Mouse (Mus musculus): ENCODE results near the gene Nop2.

The Nop2 gene

GRCm38 (mm10) chr6:125109371-125109770 is 22.3 kb upstream of the Nop2 start:
- DNase-seq (ENCODE audit: low spot score): no peak

GRCm38 (mm10) chr6:125110927-125111326 is 20.8 kb upstream of the Nop2 start:
- no peak for DNase-seq (ENCODE audit: low spot score)

- no peak for DNase-seq (ENCODE audit: low spot score)
Measured at GRCm38 (mm10) chr6:125112553-125112952, 19.2 kb upstream of the Nop2 start.

- DNase-seq (ENCODE audit: low spot score): no peak
Measured at GRCm38 (mm10) chr6:125119387-125119786, 12.3 kb upstream of the Nop2 start.

DNA sequence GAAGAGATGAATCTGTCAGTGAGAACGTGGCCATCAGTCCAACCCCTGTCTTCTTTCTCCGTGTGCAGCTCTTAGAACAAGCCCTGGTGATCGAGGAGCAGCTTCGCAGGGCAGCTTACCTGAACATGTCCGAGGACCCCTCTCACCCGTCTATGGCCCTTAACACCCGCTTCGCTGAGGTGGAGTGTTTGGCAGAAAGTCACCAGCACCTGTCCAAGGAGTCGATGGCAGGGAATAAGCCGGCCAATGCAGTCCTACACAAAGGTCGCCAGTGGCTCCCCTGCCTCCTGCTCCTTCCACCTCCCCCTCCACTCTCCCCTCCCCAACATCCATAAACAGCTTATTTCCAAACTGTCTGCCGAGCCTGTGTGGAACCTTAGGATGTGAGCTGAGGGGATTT is 3.0 kb upstream of the Nop2 start:
- DNase-seq (ENCODE audit: low spot score): no peak

GRCm38 (mm10) chr6:125129710-125130402 is 1.9 kb upstream of the Nop2 start:
- no peak for DNase-seq (ENCODE audit: low spot score)

- DNase-seq (ENCODE audit: low spot score): no peak
Measured at GRCm38 (mm10) chr6:125132470-125132869, 761 bp downstream of the Nop2 start.

DNA sequence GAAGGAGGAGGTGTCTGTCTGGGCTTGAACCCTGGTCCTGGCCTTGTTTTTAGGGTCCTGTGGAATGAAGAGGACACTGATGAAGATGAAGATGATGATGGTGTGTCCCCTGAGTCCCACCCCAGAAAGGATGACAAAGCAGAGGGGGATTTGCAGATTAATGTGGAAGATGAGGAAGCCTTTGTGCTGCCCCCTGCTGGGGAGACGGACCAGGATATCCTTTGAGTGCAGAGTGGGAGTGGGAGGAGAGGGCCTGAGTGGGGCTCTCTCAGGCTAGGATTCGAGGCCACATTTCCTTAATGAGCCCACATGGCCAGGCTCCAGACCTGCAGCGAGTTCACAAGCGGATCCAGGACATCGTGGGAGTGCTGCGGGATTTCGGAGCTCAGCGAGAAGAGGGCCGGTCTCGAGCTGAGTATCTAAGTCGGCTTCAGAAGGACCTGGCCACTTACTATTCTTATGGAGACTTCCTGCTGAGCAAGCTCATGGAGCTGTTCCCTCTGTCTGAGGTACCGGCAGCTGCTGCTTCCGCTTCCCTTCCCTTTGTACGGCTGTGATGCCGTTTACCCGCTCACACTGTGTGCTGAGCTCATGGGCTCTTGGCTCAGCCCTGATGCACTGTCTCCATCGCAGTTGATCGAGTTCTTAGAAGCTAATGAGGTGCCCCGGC is 5.4 kb downstream of the Nop2 start:
- DNase-seq (ENCODE audit: low spot score): peak; percentile 30

- no peak for DNase-seq (ENCODE audit: low spot score)
Measured at GRCm38 (mm10) chr6:125139747-125140146, 8.0 kb downstream of the Nop2 start.

DNA sequence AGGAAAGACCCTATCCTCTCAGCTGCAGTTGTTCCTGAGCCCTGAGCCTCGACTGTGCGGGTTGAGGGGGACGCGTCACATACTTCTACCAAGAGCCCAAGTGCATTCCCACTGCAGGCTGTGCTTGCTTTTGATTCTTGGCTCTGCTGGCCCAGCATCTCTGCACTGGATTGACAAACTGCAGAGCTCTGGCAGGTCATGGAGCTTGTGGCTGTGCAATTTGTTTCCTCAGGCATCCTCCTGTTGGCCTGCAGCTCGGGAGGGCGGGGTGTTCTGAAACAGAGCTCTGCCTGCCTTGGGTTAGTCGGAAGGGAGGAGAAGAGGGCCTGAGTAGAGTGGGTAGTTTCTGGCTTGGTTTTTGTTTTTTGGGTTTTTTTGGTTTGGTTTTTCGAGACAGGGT is 10.7 kb downstream of the Nop2 start:
- DNase-seq (ENCODE audit: low spot score): no peak

DNA sequence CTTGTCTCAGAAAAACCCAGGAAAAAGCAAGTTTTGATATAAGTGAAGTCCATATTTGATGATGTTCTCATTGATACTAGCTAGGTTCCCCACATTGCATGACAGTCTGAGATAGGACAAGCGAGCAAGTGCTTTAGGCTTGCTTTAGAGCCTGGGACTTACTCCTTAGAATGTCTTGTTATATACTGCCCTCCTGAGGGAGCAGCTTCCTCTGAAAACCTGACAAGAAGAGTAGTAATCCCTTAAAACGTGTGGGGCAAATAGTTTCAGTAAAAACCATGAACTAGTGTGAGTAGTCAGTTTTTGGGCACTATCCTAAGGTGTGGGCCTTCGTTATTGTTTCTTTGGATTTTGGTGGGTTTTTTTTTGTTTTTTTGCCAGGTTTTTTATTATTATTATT is 11.4 kb downstream of the Nop2 start:
- no peak for DNase-seq (ENCODE audit: low spot score)

- no peak for DNase-seq (ENCODE audit: low spot score)
Measured at GRCm38 (mm10) chr6:125143904-125144303, 12.2 kb downstream of the Nop2 start.

- peak; percentile 79 for DNase-seq (ENCODE audit: low spot score)
Measured at GRCm38 (mm10) chr6:125145001-125145400, 13.3 kb downstream of the Nop2 start, which contains the start of gene Iffo1. Gene Iffo1 (plus strand): TSS chr6:125145241.

GRCm38 (mm10) chr6:125145479-125145951 is 13.8 kb downstream of the Nop2 start:
- peak; percentile 25 for DNase-seq (ENCODE audit: low spot score)

DNA sequence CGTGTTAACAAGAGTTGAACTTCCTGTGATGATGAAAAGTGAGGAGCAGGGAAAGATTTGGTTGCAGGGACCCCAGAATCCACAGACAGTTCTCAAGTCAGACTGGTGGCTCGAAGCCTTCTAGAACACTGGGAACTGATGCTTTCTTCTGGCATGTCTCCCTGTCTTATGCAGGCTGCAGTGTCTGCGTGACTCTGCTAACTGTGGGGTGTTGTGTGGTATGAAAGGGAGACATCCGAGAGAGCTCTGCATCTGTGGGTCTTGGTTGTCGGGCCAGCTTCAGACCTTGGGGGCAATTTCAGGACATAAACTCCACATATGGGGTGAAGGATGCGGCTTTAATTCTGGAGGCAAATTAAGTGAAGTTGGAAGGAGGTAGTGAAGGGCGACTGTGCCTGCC is 14.4 kb downstream of the Nop2 start:
- no peak for DNase-seq (ENCODE audit: low spot score)

DNA sequence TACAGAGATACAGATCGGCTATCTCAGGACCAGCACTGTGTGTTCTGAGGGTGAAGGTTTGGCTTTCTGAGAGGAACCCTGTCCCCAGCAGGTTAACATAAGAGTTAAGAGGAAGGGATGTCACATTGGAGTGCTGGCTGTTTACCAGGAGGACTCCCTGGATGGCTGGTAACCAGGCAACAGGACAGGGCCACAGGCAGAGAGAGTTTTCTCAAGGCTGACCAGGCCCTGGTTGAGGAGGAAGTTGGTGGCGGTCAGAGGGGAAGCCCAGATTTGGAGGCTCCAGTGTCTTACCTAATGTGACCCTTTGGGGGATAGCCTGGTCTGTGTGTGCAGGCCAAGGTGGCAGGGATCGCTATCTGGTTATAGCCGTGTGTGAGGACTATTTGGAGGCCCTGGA is 15.1 kb downstream of the Nop2 start:
- DNase-seq (ENCODE audit: low spot score): no peak

- DNase-seq (ENCODE audit: low spot score): no peak
Measured at GRCm38 (mm10) chr6:125147329-125147728, 15.6 kb downstream of the Nop2 start.

GRCm38 (mm10) chr6:125148251-125148925 is 16.7 kb downstream of the Nop2 start:
- DNase-seq (ENCODE audit: low spot score): no peak

GRCm38 (mm10) chr6:125148926-125149568 is 17.3 kb downstream of the Nop2 start:
- DNase-seq (ENCODE audit: low spot score): no peak

GRCm38 (mm10) chr6:125149569-125149950 is 17.9 kb downstream of the Nop2 start:
- DNase-seq (ENCODE audit: low spot score): no peak

- DNase-seq (ENCODE audit: low spot score): no peak
Measured at GRCm38 (mm10) chr6:125152212-125153017, 20.7 kb downstream of the Nop2 start.

GRCm38 (mm10) chr6:125153018-125153389 is 21.3 kb downstream of the Nop2 start:
- DNase-seq (ENCODE audit: low spot score): no peak

Measured in T-cell, adult 2 months (primary cell).